Mouse (Mus musculus): ENCODE measurements around the gene Ctnna2.

GRCm38 (mm10) chr6:76992128-76992527 is 987.4 kb downstream of the Ctnna2 start:
- TF ChIP-seq CTCF (IDR thresholded peaks at IDR 0.05; ENCODE audit: borderline replicate concordance, control insufficient read depth, extremely low read depth, insufficient read depth, low read length, poor library complexity): no peak
- no peak for TF ChIP-seq POLR2A (IDR thresholded peaks at IDR 0.05; ENCODE audit: control insufficient read depth, extremely low read depth, insufficient read depth, low read length, poor library complexity)

Measured in thymus, adult 2 months (tissue).